Mouse (Mus musculus) retina, postnatal 1 day (tissue): ENCODE measurements around the gene Snapc4.
A peak's percentile ranks its signal among the peaks of the same experiment; 100 is the strongest.

Experiments used
- DNase-seq: peaks from one replicate; pipeline ENCODE4 v3.0.0-alpha.2; 2012

Gene Snapc4

GRCm38 (mm10) chr2:26338302-26339203 is 41.9 kb downstream of the Snapc4 start:
- DNase-seq: peak; percentile 30

GRCm38 (mm10) chr2:26330702-26331101 is 49.8 kb downstream of the Snapc4 start:
- DNase-seq: no peak

DNA sequence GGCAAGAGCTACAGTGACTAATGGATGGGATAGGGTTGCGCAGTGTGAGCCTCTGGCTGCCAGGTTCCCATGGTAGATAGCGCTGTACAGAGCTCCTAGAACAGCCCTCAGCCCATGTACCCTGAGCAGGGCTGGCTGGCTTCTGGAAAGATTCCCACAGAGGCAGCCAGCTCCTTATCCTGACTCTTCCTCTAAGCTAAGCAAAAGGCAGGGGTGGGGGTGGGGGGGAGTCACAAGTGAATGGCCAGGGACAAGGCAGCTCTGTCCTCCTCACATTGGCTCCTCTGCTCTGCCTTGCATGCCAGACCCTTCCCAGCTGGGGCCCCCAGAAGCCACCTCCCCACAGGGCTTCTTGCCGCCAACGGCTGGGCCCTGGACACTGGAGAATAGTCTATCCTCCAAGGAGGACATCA is 50.4 kb downstream of the Snapc4 start:
- no peak for DNase-seq

DNA sequence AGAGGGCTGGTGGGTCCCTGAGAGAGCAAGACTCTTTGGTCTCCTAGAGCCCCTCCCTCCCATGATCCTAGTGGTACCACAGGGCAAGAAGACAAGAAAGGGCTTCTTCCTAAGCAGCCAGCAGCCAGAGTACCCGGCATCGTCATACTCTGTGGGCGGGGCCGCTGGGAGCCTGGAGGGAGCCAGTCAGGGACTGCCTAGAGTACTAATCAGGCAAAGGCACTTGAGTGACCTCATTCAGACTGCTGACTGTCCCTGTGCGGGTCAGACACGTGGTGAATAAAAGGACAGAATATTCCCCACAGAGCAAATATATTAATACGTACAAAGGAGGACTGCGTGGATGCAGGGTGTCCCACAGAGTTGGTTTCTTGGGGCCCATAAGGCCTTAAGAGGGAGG is 51.1 kb downstream of the Snapc4 start:
- DNase-seq: peak; percentile 31

DNA sequence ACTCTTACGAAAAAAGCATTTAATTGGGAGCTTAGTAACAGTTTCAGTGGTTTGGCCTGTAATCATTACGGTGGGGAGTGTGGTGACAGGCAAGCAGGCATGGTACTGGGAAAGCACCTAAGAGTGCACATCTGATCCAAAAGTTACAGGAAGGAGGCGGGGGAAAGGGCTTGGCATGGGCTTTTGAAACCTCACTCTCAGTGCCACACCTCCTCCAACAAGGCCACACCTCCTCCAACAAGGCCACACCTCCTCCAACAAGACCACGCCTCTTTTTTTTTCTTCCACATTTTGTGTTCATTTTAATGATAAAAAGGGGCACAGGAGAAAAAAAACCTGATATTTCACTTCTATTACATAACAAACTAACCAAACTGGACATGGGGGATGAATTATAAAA is 52.6 kb downstream of the Snapc4 start:
- no peak for DNase-seq

- peak; percentile 85 for DNase-seq
Observed at GRCm38 (mm10) chr2:26325386-26326181, 54.9 kb downstream of the Snapc4 start.

DNA sequence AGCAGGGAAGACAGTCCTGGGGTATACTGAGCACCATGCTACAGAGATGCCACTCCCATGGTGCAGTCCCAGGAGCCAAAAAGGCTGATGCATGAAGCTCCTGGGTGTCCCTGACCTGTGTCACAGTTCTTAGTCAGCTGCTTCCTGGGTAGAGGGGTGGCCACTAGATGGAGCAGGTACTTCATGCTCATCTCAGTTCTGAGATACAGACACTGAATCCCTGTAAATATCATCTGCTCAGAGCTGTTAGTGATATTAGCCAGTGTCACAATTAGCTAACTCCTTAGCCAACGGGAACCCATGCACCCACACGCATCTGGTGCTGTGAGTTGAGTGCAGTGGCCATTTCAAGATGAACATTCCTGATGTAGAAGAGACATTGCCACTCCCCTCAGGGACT is 55.5 kb downstream of the Snapc4 start:
- peak; percentile 35 for DNase-seq

DNA sequence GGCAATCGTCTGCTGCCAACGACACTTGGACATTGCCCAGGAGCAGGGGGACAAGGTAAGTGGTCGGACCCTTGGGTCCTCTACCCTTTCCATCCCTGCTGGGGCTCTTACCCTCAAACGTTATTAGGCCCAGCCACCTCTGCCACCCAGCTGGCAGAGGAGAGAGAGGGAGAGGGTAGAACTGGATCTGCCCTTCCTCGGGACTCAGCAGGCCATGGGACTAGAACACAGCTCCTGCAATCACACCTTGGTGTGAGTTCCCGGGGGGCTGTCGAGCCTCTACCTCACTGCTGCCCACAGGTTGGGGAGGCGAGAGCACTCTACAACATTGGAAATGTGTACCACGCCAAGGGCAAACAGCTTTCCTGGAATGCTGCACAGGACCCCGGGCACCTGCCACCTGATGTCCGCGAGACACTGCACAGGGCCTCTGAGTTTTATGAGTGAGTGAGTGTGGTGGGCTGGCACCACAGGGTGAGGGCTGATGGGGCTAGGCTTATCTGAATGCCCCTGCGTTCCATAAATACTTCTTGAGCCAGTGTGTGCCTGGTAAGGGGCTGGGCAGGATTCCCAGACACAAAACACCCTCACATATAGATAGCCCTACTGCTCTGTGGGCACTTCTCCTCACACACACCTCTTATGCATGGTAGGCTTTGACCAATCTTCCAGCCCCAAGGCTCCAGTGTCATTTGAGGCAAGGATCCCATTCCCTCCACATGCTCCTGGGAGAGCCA is 56.7 kb downstream of the Snapc4 start:
- DNase-seq: no peak

DNA sequence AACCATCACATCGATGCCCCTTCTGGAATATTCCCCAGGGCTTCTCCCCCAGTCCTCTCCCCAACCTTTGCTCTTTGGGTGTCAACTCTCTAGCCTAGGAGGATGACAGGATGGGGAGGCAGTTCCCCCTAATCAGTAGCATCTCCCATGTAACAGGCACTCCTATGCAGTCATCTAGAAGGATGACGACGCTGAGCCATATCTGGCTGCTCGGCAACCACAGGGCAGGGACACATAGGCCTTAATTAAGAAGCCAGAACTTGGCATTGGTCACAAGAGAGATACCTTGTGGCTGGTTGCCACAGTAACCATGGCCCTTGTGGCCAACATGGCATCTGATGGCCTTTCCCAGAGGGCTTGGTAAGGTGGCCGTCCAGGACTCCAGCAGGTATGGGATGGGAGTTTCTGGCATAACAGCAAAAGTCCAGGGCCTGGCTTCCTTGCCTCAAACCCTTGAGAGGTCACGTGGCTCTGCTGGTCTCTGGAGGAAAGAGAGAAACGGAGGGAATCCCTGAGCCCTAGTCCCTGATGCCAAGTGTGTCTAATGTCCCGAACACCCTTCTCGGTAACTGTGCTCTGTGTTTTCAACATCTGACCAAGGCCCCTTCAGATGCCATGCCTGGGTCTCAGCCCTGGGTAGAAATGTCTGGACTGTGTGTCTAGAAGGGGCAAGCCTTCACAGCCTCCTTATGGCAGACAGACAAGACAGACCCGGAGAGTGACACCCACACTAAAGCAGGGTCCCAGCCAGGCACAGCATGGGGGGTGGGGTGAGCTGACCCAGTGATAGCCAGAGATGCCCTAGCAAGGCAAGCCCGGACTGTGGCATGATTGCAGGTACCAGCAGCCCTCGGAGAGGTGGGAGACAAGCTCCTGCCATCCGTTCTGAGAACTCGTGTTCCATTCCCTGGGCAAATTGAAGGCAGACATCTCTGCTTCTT is 59.9 kb downstream of the Snapc4 start:
- no peak for DNase-seq

DNA sequence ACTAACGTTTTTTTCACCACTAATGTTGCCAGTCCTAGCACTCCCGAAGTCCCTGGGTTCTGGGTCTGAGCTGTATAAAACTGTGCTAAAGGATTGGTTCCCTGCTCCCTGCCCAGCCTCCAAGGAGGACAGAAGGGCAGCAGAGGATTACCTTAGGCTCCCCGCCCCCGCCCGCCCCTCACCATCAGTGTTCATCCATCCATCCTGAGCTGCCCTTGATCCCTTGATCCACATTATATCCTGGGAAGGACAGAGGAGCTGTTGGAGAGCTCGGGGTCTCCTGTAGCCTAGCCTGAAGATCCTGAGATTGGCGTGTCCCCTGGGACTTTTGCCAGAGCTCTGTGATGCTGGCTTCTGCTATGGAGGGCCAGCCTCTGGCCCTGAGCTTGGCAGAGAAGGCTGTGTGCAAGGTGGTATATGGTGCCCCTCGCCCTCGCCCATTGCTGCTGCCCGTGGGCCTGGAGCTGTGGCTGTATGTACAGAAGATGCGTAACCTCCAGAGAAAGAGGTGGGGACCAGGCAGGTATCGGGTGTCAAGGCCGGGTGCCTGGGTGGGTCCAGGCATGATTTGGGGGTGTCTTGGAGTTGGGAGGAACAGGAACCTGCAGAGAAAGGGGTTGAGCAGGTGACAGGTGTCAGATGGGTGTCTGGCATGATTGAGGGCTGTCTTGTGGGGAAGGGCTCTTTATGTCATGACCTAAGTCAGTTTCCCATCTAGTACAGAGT is 60.8 kb downstream of the Snapc4 start:
- peak; percentile 69 for DNase-seq

GRCm38 (mm10) chr2:26319109-26319508 is 61.3 kb downstream of the Snapc4 start:
- no peak for DNase-seq

- DNase-seq: no peak
Observed at GRCm38 (mm10) chr2:26317991-26318672, 62.3 kb downstream of the Snapc4 start.

- no peak for DNase-seq
Observed at GRCm38 (mm10) chr2:26317371-26317770, 63.1 kb downstream of the Snapc4 start.

DNA sequence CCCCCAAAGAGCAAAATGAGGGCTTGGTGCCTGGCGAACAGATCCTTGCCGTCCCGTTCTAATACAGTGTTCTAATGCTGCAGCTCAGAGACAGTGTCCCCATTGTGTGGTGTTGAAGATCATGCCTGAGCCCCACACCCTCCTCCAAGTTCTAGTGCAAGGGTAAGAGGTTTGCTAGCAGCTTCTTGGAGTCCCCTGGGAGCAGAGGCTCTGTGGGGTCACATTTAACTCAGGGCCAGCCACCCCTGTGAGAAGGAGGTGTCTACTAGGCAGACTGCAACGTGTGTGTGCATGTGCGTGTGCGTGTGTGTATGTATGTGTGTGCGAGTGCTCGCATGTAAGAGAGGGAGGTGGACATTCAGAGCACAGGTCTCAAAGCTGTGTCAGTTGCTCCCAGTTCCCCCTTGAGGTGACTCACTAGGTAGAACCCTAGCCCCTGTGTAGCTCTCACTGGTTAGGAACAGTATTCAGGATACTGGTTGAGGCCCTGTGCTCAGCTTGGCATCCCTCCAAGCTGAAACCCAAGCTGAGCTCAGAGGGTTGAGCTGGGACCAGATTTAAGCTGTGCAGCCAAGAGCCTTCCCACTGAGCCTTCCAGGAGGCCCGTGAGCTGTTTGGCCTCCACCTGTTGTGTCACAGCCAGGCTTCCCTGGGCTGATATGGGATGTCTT is 63.7 kb downstream of the Snapc4 start:
- peak; percentile 43 for DNase-seq

- peak; percentile 55 for DNase-seq
Observed at GRCm38 (mm10) chr2:26315925-26316311, 64.5 kb downstream of the Snapc4 start.

DNA sequence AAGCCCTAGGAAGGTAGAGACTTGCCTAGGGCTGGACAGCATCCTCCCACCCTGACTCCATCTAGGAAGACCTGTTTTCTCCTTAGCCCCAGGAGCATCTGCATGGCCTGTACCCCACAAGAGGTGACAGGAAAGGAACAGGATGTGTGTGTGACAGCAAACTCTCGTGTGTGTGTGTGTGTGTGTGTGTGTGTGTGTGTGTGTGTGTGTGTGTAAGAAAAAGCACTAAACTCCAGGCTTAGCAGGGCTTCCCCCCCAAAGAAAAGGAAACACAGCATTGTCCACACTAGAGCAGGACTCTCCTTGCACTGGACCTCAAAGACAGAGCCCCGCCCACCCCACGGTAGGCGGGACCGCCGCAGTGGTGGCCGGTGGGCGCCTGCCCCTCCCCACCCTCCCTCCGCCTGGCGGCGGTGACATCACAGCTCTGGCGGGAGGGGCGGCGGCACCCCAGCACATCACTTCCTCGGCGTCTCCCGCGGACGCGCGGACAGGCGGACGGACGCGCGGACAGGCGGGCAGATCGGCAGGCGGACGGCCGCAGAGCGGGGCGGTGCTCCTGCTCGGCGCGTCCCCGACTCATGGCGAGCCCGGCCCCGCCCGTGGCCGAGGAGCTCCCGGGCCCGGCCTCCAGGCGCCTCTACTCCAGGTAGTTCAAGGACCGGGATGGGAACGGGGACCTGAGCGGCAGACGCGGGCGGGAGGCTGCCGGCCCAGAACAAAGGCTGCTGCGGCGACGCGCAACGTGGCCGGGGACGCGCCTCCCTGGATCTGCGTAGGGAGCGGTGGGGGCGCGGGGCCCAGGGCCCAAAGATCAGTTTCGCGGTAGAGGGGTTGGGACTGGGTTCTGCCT is 65.2 kb downstream of the Snapc4 start, which contains the start of gene Gpsm1:
Gene Gpsm1, plus strand, starts transcription at position 444 of the 853 bp plus-strand sequence.
- DNase-seq: peak; percentile 92

GRCm38 (mm10) chr2:26314281-26315071 is 66.0 kb downstream of the Snapc4 start:
- no peak for DNase-seq

- DNase-seq: no peak
Observed at GRCm38 (mm10) chr2:26313394-26313793, 67.1 kb downstream of the Snapc4 start.
